Mouse (Mus musculus): ENCODE results near the gene Olfr98.

DNA sequence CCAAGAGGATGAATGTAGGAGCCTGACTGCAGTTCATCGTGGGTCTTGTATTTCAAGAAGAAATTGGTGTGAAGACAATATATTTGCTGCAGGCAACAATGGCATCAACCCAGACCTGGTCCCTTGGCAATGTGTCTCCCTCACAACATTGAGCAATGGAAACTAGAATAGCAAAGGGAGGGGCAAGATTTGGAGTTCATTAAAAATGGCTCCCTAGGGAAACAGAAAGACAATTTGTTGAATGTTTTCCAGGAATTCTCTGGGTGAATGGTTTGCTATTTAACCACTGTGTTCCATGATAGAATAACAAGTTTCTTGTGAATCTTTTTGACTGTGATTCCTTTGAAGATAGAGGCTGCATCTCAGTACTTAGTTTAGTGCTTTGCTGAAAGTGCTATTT is at the start of gene Olfr98:
- TF ChIP-seq CTCF (IDR thresholded peaks at IDR 0.05; ENCODE audit: low read depth) (no peak), EP300 (IDR thresholded peaks at IDR 0.05; ENCODE audit: low read depth) (no peak)

All from liver, postnatal 0 days (tissue).